Mouse (Mus musculus) ES-Bruce4 (cell line): Measurements from ENCODE around the gene Cntrl. TPM values are rescaled to one million over a fixed set of nuclear protein-coding genes. Genes with fewer than 3 reads are reported as not detected.

Experiments
- H3K27ac ChIP-seq: 2 replicates; pipeline ENCODE4 v1.5.1; 2012; ENCODE audit warnings: low read length, inconsistent platforms; ENCODE audit not compliant: insufficient read depth
- H3K27me3 ChIP-seq: 2 replicates; pipeline ENCODE4 v1.6.1; 2012; ENCODE audit warnings: mild to moderate bottlenecking, low read length, inconsistent platforms; ENCODE audit not compliant: control insufficient read depth, poor library complexity, insufficient read depth, severe bottlenecking
- H3K36me3 ChIP-seq: 2 replicates; pipeline ENCODE4 v1.6.1; 2012; ENCODE audit warnings: inconsistent platforms, mild to moderate bottlenecking, low read length, moderate library complexity; ENCODE audit not compliant: control insufficient read depth, poor library complexity, insufficient read depth, severe bottlenecking
- H3K4me1 ChIP-seq: one replicate; pipeline ENCODE4 v1.8.1; 2011; ENCODE audit warnings: low read length; ENCODE audit not compliant: control insufficient read depth, insufficient read depth
- H3K4me3 ChIP-seq: 2 replicates; pipeline ENCODE4 v1.5.1; 2011; ENCODE audit warnings: low read depth, mild to moderate bottlenecking, low read length
- H3K9ac ChIP-seq: 2 replicates; pipeline ENCODE4 v1.6.1; 2012; ENCODE audit warnings: low read depth, mild to moderate bottlenecking, inconsistent platforms; ENCODE audit not compliant: poor library complexity, severe bottlenecking
- H3K9me3 ChIP-seq: replicated peaks from 2 replicates; pipeline ENCODE4 v1.6.1; 2012; ENCODE audit warnings: mild to moderate bottlenecking, low read length, inconsistent platforms; ENCODE audit not compliant: control insufficient read depth, poor library complexity, insufficient read depth, severe bottlenecking
- CTCF ChIP-seq: IDR thresholded peaks from one replicate; pipeline ENCODE4 v1.8.1; 2011; ENCODE audit warnings: low read depth, low read length
- EP300 ChIP-seq: IDR thresholded peaks from 2 replicates; pipeline ENCODE4 v1.6.1; 2011; ENCODE audit warnings: low read depth, low read length; ENCODE audit not compliant: insufficient read depth
- POLR2A ChIP-seq: IDR thresholded peaks from one replicate; pipeline ENCODE4 v1.8.1; 2011; ENCODE audit warnings: low read length; ENCODE audit not compliant: insufficient read depth
- polyA plus RNA-seq: library from polyadenylated mRNA; stranded (reverse); fragments of >200 nt; gene quantifications from 2 replicates; pipeline ENCODE4 v1.2.4, GENCODE M21; 2011; ENCODE audit warnings: low read depth; ENCODE audit not compliant: missing spikeins, insufficient read depth, insufficient read length

Cntrl gene
- polyA plus RNA-seq, 1 experiment: 48.2 TPM

DNA sequence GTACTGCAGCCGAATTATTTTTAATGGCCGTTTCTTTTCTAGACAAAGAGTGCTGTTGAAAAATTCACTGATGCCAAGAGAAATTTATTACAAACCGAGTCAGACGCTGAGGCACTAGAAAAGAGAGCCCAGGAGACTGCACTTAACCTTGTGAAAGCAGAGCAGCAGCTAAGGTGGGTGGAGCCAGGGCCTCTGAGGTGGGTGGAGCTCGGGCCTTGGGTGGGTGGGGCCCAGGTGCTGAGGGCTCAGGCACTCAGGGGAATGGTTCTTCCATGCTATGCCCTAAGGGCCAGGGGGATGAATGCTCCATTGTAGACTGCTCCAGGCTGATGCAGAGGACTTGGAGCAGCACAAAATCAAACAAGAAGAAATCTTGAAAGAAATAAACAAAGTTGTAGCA lies 50.9 kb downstream of the Cntrl start:
- Histone ChIP-seq H3K9ac (no peak overlapping the region), H3K36me3 (peaks cover 22% of the 10 kb centered on the region), H3K9me3 (no peaks in the 10 kb centered on the region), H3K4me3 (no peak overlapping the region), H3K27me3 (no peaks in the 10 kb centered on the region), H3K27ac (no peak overlapping the region), H3K4me1 (no peaks in the 10 kb centered on the region)
- TF ChIP-seq EP300: no peak
- TF ChIP-seq POLR2A: no peak
- no peak for TF ChIP-seq CTCF

DNA sequence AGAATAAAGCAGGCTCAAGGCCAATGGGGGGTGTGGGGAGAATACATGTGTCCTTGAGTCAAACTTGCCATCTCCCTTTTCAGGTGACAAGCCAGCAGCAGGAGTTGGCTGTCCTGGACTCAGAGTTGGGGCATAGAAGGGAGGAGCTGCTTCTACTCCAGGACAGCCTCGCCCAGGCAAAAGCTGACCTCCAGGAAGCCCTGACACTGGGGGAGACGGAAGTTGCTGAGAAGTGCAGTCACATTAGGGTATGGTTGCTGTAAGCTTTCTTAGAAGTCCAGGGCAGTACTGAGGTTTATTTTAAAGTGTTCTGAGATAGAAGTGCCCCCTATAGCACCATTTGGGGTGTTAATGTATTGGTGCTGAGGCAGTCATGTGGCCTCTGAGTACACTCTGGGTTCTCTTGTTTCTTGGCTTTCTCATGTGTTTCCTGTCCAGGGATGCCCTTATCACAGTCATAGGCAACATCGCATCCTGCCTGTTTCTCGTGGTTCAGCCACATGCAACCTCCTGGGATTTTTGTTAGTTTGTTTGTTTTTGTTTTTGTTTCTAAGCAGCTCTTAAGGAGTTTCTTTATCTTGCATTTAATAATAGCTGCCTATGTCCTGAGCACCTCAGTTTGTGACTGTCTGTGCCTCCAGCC lies 52.7 kb downstream of the Cntrl start:
- Histone ChIP-seq H3K4me3 (no peak overlapping the region), H3K9me3 (no peaks in the 10 kb centered on the region), H3K9ac (no peak overlapping the region), H3K36me3 (peaks cover 21% of the 10 kb centered on the region), H3K27ac (no peak overlapping the region), H3K4me1 (no peaks in the 10 kb centered on the region), H3K27me3 (no peaks in the 10 kb centered on the region)
- TF ChIP-seq POLR2A: no peak
- TF ChIP-seq EP300: no peak
- no peak for TF ChIP-seq CTCF

DNA sequence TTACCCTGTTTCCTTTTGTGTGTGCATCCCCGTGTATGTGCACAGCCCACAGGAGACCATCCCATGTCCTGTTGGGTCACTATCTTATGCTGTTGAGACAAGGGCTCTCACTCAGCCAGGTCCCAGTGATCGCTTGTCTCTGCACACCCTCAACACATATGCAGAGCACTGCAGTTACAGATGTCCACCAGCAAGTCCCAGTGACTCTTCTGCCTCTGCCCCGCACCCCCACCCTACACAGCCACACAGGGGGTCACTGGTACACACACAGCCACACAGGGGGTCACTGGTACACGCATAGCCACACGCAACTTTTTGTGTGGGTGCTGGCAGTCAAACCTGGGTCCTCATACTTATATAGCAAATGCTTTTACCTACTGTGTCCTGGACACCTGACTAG lies 54.1 kb downstream of the Cntrl start:
- no peaks in the 10 kb centered on the region for H3K27me3 ChIP-seq
- no peaks in the 10 kb centered on the region for H3K9me3 ChIP-seq
- no peak overlapping the region for H3K9ac ChIP-seq
- H3K27ac ChIP-seq: no peak overlapping the region
- H3K36me3 ChIP-seq: peaks cover 22% of the 10 kb centered on the region
- H3K4me1 ChIP-seq: no peaks in the 10 kb centered on the region
- TF ChIP-seq CTCF (no peak), POLR2A (no peak), EP300 (no peak)
- no peak overlapping the region for H3K4me3 ChIP-seq

DNA sequence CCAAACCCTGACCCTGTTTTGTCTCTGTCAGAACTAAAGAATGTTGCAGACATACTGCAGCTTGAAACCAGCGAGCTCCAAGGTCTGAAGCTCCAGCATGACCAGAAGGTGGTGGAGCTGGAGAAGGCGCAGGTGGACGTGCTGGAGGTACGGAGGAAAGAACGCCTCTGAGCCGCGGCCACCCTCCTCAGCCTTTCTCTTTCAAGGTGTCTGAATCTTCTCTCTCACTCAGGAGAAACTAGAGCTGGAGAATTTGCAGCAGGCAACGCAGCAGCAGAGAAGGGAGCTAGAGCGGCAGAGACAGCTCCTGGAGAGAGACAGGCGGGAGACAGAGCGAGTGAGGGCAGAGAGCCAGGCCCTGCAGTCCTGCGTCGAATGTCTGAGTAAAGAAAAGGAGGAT lies 56.1 kb downstream of the Cntrl start:
- Histone ChIP-seq H3K9me3 (no peaks in the 10 kb centered on the region), H3K27me3 (no peaks in the 10 kb centered on the region), H3K9ac (no peak overlapping the region), H3K36me3 (peaks cover 22% of the 10 kb centered on the region), H3K27ac (no peak overlapping the region), H3K4me3 (no peak overlapping the region), H3K4me1 (no peaks in the 10 kb centered on the region)
- TF ChIP-seq POLR2A (no peak), EP300 (no peak), CTCF (no peak)

DNA sequence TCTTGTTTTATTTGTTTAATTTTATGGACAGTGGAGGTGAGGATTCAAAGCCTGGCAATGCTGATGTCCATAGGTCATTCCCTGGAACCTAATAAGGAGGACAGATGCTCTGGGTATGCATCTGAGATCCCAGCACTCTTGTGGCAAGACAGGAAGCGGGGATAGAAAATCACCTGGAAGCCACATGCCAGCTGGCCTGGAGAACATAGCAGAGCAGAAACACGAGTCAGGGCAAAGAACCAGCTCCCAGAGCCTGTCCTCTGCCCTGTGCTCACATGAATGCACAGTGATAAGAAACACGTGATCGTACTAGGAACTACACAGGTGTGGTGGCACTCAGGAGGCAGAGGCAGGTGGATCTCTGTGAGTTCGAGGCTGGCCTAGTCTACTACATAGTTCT lies 57.5 kb downstream of the Cntrl start:
- no peak overlapping the region for H3K27ac ChIP-seq
- TF ChIP-seq CTCF (no peak), EP300 (no peak), POLR2A (no peak)
- peaks cover 22% of the 10 kb centered on the region for H3K36me3 ChIP-seq
- H3K27me3 ChIP-seq: no peaks in the 10 kb centered on the region
- no peak overlapping the region for H3K9ac ChIP-seq
- no peak overlapping the region for H3K4me3 ChIP-seq
- H3K4me1 ChIP-seq: no peaks in the 10 kb centered on the region
- H3K9me3 ChIP-seq: no peaks in the 10 kb centered on the region

DNA sequence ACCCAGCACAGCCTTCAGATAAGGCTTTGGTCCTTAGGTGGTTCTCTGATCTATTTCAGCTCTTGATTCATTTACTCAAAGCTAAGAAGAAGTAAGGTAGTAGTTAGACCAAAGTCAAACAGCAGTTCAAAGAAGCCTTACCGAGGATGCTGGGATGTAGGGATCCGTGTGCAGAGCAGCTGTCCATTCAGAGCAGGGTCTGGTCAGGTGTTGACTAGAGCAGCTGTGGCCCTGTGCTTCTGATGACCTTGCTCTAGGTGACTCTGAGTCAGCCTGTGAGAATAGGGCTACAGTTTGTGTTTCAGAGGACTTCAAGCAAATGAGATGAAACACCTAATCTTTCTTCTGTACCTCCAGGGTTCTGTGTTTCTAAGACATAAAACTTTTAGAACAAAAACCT lies 60.2 kb downstream of the Cntrl start:
- Histone ChIP-seq H3K4me1 (no peaks in the 10 kb centered on the region), H3K9ac (no peak overlapping the region), H3K9me3 (no peaks in the 10 kb centered on the region), H3K27me3 (no peaks in the 10 kb centered on the region), H3K27ac (no peak overlapping the region), H3K36me3 (peaks cover 12% of the 10 kb centered on the region; the same call in 1 of the 2 replicates), H3K4me3 (no peak overlapping the region)
- no peak for TF ChIP-seq POLR2A
- no peak for TF ChIP-seq EP300
- no peak for TF ChIP-seq CTCF
